Mouse (Mus musculus) adipocyte (in vitro differentiated cells): ENCODE data around the gene Gramd4.
A peak's percentile ranks its signal among the peaks of the same experiment; 100 is the strongest.

ENCODE experiments used
- DNase-seq: peaks from one replicate; pipeline ENCODE4 v3.0.0-alpha.2; 2016; ENCODE audit warnings: low spot score

Gene Gramd4

DNA sequence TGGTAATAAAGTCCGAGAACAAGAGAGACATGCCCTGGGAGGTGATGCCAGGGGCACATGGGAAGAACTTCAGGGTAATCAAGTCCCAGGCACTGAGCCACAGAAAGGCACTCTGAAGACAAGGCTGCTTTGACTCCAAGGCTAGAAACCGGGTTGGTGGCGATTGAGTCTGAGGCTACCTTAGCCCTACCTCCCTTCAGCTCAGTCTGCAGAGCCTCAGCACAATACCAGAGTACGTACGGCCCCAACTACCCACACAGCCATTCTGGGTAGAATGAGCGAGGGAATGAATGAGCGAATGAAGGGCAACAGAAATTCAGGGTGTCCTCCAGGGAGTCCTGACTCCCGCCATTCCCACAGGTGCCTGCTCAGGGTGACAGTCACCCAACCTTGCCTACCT lies 126.0 kb downstream of the Gramd4 start:
- DNase-seq, result no peak

DNA sequence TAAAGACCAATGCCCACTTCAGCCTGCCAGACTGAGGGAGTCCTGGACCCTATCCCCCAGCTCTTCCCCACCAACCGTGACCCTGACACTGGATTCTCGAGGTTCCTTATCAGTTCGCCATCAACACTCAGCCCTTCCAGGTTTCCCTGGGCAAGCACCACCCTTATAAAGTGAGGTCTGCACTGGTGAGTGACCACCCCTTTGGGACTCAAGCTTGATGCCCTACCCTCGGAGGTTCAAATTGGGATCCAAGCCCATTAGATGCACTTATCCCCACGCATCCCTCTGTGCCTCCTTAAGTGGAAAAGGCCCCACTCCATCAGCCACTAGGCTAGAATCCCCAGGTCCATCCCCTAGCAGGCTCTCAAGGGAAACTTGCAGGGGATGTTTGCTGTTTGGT lies 126.6 kb downstream of the Gramd4 start:
- no peak for DNase-seq

DNA sequence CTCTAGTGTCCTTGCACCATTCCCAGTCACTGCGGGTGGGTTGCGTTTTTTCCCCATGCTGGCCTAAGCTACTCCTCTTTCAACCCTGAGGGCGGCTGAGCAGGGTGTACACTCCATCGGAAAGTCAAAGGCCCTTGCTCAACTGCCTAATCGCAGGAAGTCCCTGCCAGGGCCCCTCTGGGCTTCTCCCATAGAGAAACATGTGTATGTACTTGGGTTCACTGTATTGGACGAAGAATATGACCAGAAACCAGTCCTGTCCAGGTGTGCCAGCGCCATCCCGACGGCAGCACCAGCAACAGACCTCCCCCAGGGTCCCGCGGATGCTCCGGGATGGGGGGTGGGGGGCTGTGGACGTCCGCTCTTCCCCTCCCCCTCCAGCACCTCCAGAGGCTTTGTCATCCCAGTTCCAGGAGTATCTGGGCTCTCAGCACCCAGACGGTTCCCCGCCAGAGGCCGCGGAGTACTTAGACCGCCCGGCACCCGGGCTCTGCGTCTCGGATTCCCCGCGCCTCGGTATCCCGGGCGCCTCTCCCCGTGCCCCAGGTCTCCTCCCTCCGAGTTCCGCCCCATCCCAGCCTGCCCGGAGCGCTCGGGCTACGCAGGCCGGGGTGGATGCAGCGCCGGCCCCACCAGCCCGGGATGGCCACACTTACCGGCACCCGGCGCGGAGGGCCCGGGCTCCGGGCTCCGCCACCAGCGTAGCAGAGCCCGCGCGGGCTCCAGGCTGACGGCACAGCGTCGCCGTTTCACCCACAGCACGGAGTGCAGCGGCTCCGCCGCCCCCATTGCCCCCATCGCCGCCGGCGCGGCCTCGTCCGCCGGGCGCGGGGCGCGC lies 127.6 kb downstream of the Gramd4 start:
- DNase-seq, result peak; percentile 46

DNA sequence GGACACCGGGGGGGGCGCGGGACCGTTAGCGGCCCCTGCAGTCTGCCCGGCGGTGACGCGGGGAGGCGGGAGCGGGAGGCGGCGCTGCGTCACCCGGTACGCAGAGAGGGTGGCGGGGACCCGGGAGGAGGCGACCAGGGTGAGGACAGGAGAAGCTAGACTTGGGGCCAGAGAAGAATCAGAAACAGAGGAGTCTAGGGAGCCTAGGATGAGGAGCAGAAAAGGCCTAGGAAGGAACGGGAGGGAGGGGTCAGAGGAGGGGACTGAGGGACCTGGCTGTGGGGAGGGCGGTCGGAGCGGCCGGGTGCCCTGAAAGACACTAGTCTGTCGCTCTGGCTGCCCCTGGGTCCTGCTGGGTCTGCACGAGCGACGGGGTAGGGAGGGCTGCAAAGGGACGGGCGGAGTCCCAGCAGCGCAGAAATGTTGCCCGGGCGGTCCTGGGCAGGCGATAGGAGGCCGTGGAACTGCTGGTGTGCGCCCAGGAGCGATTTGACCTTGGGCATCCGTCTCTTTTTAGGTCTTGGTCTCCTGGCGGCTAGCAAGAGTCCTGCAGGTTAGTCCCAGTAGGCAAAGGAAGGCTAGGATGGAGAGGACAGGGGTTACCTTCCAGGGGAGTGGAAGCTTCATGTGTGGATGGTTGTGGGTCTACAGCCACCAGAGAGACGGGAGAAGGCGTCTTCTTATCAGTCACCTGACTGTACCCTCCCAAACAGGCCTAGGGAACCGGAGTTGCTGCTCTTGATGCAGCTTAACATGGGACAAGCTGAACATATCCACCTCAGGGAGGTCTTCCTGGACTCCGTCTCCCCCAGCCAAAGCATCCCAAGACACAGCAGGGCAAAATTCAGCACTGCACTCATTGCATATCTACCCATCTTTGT lies 128.4 kb downstream of the Gramd4 start, which contains the start of gene Cerk:
TSS of gene Cerk (minus strand) at position 453 of the 881 bp plus-strand sequence.
- DNase-seq, result peak; percentile 49

DNA sequence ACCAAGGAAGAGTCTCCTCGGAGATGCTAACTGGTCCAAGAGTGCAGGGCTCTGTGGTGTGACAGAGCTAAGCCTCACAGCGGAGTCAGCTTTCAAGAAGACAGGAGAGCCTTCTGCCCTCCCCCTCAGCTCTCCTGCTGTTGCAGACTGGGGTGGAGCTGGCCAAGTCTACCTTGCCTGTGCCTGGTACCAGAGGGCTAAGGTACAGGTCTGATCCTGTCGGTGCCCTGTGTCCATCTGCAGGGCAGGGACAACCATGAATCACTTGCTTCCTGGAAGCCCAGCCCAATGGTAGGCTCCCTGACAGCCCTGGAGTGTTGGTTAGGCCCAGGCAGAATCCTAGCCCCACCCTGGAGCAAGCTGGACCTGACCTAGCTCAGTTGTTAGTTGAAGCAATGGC lies 129.2 kb downstream of the Gramd4 start:
- no peak for DNase-seq
